Mouse (Mus musculus): Measurements from ENCODE around the gene Sgk1. TPM values are rescaled to one million over a fixed set of nuclear protein-coding genes. Genes with fewer than 3 reads are reported as not detected.

Sgk1 gene
- total RNA-seq (2015; ENCODE audit: low replicate concordance) (2.5 and 7.2 TPM in 2 replicates), total RNA-seq (2017; ENCODE audit: low replicate concordance) (3.0 and 5.5 TPM in 2 replicates)

DNA sequence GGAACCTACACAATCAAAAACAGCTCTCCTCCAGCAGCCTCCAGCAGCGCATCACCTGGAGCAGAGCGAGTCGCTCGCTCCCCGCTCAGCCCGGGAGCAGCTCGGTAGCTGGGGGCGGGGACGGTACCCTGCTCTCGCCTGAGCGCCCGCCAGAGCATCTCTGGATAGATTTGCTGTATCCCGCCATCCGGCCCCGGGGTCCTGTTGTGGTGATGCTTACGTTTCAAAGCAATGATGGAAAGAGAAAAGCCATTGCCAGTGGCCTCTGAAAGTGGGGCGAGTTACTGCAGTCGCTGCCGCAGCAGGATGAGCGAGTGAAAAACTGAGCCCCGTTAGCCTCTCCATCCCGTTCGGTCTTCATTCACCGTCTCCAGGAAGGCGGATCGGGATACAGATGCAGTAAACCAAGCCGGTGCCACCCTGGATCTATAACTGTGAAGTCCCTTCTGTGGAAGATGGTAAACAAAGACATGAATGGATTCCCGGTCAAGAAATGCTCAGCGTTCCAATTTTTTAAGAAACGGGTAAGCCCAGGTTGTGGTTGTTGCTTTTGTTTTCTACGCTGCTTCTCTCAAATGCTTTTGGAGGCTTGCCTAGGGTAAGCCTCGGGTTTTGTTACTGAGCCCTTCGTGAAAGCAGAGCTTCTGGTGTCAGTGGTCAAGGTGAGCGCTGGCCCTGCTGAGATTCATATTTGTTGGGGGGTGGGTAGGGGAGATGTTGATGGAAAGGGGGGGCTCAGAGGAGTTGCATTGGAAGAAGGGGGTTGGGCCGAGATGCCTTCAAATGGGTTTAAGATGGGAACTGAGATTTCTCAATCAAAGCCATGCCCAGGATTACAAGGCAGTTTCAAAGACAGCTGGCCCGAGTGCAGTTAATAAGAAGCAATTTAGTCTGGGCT, at the start of gene Sgk1:
TSS of gene Sgk1 (plus strand) at position 1 of the 898 bp plus-strand sequence.
- no peak for ATAC-seq (replicated peaks; ENCODE audit: low FRiP score, poor library complexity, severe bottlenecking)

DNA sequence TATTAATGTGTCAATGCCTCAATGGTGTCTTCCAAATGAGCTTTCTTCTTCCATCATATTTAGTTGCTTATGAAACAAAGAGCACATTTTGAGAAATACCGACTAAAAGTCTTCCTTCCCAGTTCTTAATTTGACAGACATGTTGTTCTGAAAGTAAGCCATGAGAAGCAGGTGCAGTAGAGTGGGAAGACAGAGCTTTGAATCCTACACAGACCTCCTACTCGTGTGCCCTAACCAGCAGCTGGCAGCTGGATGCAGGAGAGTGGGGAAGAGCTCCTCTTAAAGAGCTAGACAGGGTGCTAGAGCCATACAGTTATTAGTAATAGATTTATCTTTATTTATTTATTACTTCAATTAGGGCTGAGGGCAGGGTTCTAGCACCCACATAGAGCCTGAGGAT, 49.7 kb upstream of the Sgk1 start:
- no peak for ATAC-seq (replicated peaks; ENCODE audit: low FRiP score, poor library complexity, severe bottlenecking)

DNA sequence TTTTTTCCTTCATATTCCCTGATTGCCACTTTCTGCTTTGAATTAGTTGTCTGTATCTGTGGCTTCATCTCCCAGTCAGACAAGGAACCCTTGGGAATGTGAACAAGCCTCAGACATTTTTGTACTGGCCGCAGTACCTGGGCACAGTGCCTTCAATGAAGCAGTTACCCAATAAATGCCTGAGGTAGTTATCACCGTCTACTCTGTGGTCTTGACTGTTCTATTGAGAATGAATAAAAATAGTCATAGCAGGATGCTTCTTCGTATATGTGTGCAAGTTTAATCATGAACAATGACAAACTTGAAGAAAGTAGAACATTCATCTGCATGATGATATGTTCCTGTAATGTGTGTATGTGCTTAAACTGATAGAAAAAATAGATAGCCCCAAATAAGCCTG, 48.2 kb upstream of the Sgk1 start:
- ATAC-seq (replicated peaks; ENCODE audit: low FRiP score, poor library complexity, severe bottlenecking), result no peak

DNA sequence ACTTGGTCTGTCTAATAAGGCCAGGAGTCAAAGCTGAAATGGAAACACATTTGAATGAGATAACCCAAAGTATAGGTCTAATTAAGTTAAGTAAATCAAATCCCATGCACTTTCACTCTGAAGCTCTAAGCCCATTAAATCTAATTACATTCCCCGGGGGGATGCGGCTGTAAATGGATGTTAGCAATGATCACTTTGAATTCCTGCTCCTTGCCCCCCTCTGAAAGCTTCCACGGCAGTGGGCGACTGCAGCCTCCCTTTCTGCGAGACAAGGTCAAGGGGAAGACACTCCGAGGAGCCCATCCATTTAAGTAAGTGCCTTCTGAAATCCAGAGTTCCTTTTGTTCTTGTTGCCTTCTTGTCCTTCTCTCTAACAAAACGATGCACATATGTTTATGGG, 46.9 kb upstream of the Sgk1 start:
- ATAC-seq (replicated peaks; ENCODE audit: low FRiP score, poor library complexity, severe bottlenecking), result no peak

DNA sequence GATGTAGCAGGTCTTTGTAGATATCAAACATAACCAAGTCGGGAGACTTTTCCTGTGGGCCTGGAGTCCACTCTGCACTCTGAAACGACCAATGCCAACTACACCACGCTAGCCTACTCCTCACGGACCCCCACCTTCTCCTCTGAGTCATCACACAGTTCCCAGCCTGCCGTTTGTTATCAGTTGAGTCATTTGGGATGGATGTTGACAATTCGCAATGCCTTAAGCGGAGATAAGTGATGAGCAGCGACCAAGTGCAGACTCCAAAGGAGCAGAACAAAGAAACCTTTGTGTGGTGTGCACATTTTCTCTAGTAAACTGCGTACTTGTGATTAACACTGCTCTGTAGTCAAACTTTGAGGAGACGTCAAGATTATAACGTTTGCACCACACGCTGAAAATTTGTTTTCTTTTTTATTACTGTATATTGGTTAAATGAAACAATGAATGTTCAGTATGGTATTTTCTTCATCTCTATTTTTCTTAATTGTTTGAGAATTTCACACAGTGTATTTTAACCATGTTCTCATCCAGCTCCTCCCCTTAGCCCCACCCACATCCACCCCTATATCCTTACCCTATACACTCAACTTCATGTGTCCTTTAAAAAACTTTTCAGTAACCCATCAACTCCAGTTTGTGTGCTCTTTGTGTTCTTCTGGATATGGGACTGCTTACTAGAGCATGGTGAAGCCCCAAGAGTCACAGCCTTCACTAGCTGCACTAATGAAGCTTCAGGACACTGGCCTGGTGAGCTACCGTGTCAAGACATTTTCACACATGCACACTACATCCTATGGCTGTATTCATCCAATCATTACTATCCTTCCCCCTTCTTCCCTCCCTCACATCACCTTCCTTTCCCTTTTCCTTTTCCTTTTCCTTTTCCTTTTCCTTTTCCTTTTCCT, 42.5 kb upstream of the Sgk1 start:
- ATAC-seq (replicated peaks; ENCODE audit: low FRiP score, poor library complexity, severe bottlenecking), result no peak

DNA sequence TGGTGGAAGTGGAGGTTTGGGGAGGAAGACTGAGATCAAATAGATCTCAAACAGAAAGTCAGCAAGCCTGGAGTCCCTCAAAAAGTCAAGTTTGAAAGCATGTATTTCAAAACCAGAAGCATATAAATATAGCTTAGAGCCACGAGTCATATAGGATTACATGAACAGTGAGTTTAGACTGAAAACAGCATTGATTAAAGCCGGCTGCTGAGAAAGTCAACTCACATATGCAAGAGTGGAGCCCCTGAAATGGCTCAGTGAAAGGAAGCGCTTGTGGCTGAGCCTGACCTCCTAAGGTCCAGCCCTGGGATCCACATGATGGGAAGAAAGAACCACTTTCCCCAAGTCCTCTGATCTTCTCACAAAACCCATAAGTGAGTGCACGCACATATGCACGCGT, 38.7 kb upstream of the Sgk1 start:
- no peak for ATAC-seq (replicated peaks; ENCODE audit: low FRiP score, poor library complexity, severe bottlenecking)

DNA sequence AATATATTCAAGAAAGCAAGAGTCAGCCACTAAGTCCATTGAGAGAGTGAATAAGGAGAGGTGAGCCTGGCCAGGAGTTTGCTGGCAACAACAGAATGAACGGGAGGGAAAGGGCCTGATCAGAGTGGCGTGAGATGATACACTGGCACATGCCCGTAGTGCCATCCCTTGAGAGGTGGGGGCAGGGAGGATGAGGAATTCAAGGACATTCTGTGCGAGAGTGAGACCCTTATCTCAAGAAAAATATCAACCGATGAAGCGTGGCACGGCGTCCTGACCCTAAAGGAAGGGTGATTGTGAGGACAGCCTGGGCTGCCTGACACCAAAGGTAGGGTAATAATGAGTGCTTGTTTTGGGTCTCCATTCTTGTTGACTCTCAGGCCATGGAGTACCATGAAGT, 38.1 kb upstream of the Sgk1 start:
- ATAC-seq (replicated peaks; ENCODE audit: low FRiP score, poor library complexity, severe bottlenecking), result no peak

DNA sequence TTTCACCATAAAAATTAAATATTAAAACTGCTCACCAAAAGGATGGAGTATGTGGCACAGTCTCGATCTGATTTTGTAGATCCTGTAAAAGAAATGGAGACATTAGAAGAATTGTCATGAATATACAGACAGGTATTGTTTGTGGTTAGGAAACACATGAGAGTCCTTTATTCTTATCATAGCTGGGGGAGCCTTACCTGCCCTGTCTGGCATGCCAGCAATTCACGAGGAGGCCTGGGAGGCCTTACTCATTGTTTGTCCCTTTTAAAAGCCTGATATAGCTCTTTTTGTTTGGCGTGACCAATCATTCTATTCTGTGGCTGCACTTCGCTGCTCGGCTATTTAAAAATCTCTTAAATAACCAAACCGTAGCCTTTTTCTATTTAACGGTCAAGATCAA, 37.6 kb upstream of the Sgk1 start:
- ATAC-seq (replicated peaks; ENCODE audit: low FRiP score, poor library complexity, severe bottlenecking), result no peak

DNA sequence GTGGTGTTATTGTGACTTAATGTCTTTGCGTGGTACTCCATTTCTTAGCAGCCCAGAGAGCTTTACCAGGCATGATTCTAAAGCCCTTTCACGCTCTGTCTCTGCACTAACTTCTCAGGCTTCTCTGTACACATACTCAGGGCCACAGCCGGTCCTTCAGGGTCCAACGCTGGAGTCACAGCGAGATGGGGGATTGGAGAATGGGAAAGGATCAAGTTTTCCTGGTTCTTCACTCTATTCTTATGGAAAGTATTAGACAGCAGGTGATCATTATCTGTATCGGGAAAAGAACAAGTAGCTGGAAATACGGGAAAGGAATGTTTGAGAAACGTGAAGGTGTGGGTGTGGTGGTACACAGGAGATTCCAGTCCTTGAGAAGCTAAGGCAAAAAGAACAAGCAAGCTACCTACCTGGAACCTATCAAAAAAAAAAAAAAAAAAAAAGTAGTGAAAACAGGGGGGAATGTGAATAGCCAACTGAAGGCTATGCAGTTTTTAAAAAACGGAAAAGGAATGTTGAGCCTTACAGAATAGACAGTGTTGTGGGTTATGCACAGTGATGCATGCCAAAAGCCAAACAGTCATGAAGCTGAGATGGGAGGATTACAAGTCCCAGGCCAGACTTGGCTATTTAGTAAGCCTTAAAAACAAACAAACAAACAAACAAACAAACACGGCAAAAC, 36.2 kb upstream of the Sgk1 start:
- no peak for ATAC-seq (replicated peaks; ENCODE audit: low FRiP score, poor library complexity, severe bottlenecking)

DNA sequence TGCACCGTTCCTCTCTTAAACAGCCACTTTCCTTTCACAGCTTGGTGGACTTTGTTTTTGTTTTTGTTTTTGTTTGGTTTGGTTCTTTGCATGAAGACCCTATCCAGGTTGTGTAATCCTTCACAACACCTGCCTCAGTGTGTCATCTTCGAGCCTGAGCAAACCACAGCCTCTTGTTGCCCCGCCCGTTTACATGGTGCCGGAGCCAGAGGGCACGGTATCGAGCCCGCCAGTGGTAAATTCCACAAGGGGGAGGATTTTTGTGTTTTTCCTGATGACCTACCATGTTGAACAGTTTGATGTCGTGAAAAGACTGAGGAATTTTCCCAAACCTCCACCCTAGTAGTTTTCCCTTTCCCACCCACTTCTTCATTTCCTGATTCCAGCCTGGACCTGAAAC, 35.6 kb upstream of the Sgk1 start:
- no peak for ATAC-seq (replicated peaks; ENCODE audit: low FRiP score, poor library complexity, severe bottlenecking)

DNA sequence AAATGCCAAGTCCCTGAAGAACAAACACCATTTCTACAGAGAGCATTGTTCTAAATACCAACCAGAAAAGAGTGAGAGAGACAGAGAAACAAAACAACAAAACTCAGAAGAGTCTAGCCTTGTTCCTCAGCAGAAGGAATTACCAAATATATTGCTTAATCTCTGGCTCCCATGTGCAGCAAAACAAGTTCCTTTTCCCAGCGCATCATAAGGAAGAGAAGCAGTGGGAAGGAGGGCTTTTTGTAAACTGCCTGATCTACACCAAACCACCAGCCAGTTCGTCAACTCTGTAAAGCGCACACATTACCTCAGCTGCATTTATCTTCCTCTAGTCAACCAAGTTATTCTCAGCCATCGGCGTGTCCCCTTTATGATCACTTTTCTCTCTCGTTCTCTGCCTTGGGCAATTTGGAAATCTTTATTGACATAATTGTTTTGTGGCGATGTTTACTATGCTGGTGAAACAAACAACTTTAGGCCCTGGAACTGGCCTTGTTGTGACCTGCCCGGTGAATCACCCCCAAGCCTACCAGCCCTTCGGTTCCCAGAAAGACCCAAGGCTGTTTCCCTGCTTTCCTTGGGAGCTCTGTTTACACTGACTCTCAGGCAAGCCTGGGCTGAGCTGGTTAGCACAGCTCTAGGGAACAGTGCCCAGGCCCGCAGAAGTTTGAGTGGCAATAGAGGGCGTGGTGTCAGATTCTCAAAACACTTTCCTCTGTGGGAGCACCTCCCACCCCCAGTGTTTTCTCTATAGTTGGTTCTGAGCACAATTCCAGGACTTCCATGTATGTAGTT, 34.8 kb upstream of the Sgk1 start:
- ATAC-seq (replicated peaks; ENCODE audit: low FRiP score, poor library complexity, severe bottlenecking), result no peak

DNA sequence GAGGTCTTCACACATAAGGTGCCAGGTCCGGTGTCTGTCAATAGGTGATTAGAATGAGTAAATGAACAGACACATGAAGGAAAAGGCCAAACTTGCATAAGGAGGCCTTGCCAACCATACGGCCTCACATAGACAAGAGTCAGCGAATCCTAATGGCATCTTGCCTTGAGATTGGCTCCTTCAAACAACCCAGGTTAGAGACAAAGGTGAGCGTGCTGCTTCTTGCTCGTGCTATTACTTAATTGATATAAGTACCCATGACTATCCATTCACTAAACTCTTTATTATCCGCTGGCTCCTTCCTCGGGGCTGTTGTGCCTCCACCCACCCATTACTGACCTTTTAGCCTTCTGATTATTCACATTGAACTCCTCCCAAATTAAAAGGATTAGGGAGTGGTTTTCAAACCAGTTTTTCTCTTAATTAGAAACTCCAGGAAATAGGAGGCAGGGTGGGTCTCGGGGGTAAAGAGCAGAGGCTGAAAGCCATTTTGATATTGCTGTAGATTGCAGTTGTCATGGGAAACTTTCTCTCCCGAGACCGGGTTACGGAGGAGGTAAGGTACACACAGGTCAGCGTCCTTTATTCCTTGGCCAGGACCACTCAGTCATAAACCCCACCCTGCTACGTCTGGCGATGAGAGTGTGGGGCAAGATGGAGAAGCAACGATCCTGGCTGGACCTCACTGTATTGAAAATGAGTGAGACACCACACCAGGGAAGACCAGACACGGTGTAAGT, 33.9 kb upstream of the Sgk1 start:
- ATAC-seq (replicated peaks; ENCODE audit: low FRiP score, poor library complexity, severe bottlenecking), result no peak

DNA sequence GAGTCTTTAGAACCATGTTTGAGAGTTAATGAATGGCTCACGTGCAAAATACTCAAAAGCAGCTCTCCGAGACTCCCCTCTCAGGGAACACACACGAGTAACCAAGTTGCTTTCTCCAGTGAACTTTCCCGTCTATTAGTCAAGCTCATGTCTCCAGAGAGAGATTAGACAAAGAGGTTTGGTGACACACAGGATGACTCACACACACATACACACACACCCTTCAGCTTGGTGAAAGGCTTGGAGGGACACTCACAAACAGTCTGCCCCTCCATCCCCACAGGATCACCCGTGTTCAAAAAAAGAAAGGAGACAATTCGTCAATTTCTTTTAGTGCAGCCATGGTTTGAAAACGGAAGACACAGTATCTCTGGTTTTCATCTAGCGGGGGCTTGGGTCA, 32.7 kb upstream of the Sgk1 start:
- no peak for ATAC-seq (replicated peaks; ENCODE audit: low FRiP score, poor library complexity, severe bottlenecking)

DNA sequence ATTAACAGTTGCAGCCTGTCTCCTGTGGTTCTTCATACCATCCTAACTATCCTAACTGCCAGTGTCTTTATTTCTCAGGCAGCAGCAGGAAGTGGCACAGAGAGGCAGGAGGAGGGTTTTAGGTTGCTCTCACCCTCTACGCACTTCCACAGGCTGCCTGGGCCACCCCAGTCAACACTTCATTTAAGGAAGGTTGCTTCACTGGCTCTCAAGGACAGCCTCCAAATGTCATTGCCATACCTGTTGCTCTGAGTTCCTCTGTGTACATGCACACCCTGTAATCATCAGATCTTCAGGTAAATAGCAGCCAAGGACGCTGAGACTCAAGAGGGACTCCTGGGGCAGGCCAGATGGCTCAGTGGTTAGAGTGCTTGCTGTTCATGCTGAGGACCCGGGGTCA, 31.7 kb upstream of the Sgk1 start:
- ATAC-seq (replicated peaks; ENCODE audit: low FRiP score, poor library complexity, severe bottlenecking), result no peak

DNA sequence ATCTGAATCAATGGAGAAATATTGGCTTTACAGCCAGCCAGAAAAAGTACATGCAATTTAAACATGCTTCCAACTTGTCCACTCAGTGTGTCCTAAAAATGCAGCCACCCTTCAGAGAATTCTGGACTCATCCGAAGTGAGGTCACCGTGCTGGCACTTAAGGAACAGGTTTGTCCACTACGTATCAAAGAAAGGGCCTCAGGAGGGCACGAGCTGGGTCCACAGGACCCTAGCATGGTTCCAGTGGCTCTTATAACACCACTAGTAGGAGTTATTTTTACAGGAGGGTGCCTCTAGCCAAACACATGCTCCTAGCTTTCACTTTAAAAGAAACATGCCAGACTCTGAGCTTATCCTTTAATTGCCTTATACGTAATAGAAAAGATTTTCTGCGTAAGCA, 28.9 kb upstream of the Sgk1 start:
- ATAC-seq (replicated peaks; ENCODE audit: low FRiP score, poor library complexity, severe bottlenecking), result no peak

DNA sequence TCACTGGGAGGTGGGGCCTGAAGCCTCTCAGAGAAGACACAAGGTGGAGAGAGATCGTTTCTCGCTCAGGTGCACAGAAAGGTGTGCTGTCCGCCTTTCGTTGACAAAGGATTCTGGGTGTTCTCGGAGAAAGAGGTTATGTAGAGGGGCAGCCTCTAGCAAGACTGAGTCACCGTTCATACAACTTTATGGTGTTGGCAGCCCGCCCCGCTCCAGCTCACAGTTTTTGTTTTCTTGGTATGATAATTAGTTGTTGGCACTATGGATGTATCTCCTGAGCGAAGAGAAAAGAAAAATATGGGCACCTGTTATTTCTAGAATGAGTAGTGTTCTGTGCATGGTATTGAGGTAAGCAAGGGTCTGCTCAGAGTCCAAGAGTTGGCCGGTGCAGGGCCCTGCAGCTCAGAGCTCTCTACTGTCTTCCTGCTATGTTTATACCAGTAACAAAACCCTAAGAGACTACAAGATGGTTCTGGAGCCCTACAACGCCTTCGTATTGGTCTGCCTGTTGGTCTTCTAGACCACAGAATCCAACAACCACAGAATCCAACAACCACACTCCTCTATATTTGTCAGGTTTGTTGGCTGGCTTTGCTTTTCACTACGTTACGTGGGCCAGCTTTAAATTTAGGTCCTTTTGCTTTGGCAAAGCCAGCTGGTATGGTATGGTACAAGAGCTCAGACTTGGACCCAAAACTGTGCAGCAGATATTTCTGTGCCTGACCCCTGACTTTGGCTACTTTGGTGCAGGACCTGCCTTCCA, 28.2 kb upstream of the Sgk1 start:
- no peak for ATAC-seq (replicated peaks; ENCODE audit: low FRiP score, poor library complexity, severe bottlenecking)

DNA sequence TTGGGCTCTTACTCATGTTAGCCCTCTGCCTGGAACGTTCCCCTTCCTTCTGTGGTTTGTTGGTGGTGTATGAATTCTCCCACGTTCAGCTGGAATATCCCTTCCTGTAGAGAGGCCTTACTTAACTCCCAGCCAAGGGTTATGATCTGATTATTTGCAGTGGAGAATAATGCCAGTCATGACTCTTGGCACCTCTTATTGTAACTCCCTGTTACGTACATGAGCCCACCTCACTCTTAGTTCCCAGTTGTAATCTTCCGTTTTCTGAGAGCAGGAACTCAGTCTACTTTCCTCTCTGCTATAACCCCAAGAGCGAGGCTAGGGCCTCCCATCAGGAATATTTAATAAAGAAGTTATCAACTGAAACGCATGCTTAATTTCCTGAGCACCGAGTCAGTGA, 26.6 kb upstream of the Sgk1 start:
- ATAC-seq (replicated peaks; ENCODE audit: low FRiP score, poor library complexity, severe bottlenecking), result no peak

DNA sequence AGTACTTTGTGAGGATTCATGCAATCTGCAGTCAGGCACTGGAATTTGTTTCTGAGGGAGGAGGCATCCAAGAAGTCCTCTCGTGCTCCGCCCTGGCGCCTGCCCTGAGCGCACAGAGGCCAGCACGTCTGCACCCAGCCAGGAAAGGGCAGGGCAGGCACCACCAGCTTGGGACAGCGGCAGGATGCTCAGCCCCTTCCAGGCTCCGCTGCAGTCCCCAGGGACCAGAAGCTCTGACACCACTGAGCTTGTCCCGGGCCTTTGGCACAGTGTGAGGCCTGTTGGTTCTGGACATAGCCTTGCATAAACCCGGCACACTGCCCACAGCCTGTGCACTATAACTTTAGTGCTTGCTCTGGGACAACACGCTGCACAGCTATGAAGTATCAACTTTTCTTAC, 24.3 kb upstream of the Sgk1 start:
- no peak for ATAC-seq (replicated peaks; ENCODE audit: low FRiP score, poor library complexity, severe bottlenecking)
